Mouse (Mus musculus): ENCODE data around the gene Plekha4. TPM values are rescaled to one million over a fixed set of nuclear protein-coding genes. Genes with fewer than 3 reads are reported as not detected.

The Plekha4 gene
- total and polyA plus RNA-seq, 2 experiments from 2014 or later, result 1.6 to 2.1 TPM

- WGBS, result 0% methylated on average over 40 of the region's 42 CpGs
- ATAC-seq (ENCODE audit: low FRiP score), result peak; percentile 75
- no peaks in the 10 kb centered on the region for H3K36me3 ChIP-seq (ENCODE audit: insufficient read depth, low read length)
- no peaks in the 10 kb centered on the region for H3K27me3 ChIP-seq (ENCODE audit: insufficient read depth, low read length)
- H3K4me2 ChIP-seq (ENCODE audit: low read depth, low read length, poor library complexity, severe bottlenecking), result peak within 1 kb of the TSS; percentile 80
- peak; percentile 19; the same call in 1 of the 2 replicates for TF ChIP-seq CTCF (IDR thresholded peaks at IDR 0.05)
- H3K9ac ChIP-seq (replicated peaks; ENCODE audit: low read length, poor library complexity, severe bottlenecking), result peak within 1 kb of the TSS; percentile 90
- H3K4me3 ChIP-seq (ENCODE audit: low read depth, low read length), result peak within 1 kb of the TSS; percentile 66
- peak; percentile 78 for DNase-seq (ENCODE audit: low spot score)
- H3K27ac ChIP-seq (ENCODE audit: low read depth, low read length), result peak within 1 kb of the TSS; percentile 87
- H3K4me1 ChIP-seq (ENCODE audit: insufficient read depth, low read length), result peaks cover 6% of the 10 kb centered on the region; the same call in 1 of the 2 replicates
- H3K9me3 ChIP-seq (ENCODE audit: low read length), result no peaks in the 10 kb centered on the region
Observed at GRCm38 (mm10) chr7:45570103-45570741, 44.1 kb downstream of the Plekha4 start, which contains the start of gene Bcat2. TSS of gene Bcat2 (plus strand) at chr7:45570153.

DNA sequence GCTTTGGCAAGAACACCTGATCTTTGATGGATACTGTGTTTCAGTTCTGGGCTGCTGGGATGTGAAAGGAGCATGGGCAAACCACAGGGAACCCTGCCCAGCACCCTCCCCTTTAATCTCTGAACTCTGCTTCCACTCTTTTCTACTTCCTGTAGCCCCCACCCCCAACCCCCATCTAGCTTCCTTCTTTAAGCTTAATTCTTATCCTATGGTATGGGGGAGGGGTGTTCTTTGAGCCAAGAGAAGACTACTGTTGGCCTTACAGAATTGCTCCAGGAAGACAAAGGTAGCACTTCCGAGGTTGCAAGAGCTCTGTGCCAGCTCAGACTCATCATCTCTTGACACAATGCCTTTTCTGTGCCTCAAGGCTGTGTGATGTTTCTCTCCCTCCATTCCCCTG, 45.8 kb downstream of the Plekha4 start:
- ATAC-seq (ENCODE audit: low FRiP score) (no peak), DNase-seq (ENCODE audit: low spot score) (no peak)
- Histone ChIP-seq H3K27me3 (ENCODE audit: insufficient read depth, low read length) (no peaks in the 10 kb centered on the region), H3K27ac (ENCODE audit: low read depth, low read length) (no peak overlapping the region), H3K4me1 (ENCODE audit: insufficient read depth, low read length) (peaks cover 6% of the 10 kb centered on the region; the same call in 1 of the 2 replicates), H3K4me3 (ENCODE audit: low read depth, low read length) (no peak overlapping the region), H3K9me3 (ENCODE audit: low read length) (no peaks in the 10 kb centered on the region), H3K36me3 (ENCODE audit: insufficient read depth, low read length) (0 out of 2 replicates have a peak, but pooled peaks cover 5% of the 10 kb centered on the region), H3K9ac (replicated peaks; ENCODE audit: low read length, poor library complexity, severe bottlenecking) (no peak overlapping the region), H3K4me2 (ENCODE audit: low read depth, low read length, poor library complexity, severe bottlenecking) (no peak overlapping the region)
- WGBS, result 50% methylated on average over 1 of the region's 1 CpGs
- no peak for TF ChIP-seq CTCF (IDR thresholded peaks at IDR 0.05)

GRCm38 (mm10) chr7:45573954-45574353, 47.8 kb downstream of the Plekha4 start:
- H3K4me3 ChIP-seq (ENCODE audit: low read depth, low read length), result no peak overlapping the region
- H3K9ac ChIP-seq (replicated peaks; ENCODE audit: low read length, poor library complexity, severe bottlenecking), result no peak overlapping the region
- no peak overlapping the region for H3K27ac ChIP-seq (ENCODE audit: low read depth, low read length)
- peaks cover 2% of the 10 kb centered on the region; the same call in 1 of the 2 replicates for H3K4me1 ChIP-seq (ENCODE audit: insufficient read depth, low read length)
- H3K4me2 ChIP-seq (ENCODE audit: low read depth, low read length, poor library complexity, severe bottlenecking), result no peak overlapping the region
- no peaks in the 10 kb centered on the region for H3K9me3 ChIP-seq (ENCODE audit: low read length)
- 82% methylated on average over 8 of the region's 8 CpGs for WGBS
- H3K27me3 ChIP-seq (ENCODE audit: insufficient read depth, low read length), result no peaks in the 10 kb centered on the region
- DNase-seq (ENCODE audit: low spot score) (no peak), ATAC-seq (ENCODE audit: low FRiP score) (no peak)
- no peak for TF ChIP-seq CTCF (IDR thresholded peaks at IDR 0.05)
- H3K36me3 ChIP-seq (ENCODE audit: insufficient read depth, low read length), result 0 out of 2 replicates have a peak, but pooled peaks cover 5% of the 10 kb centered on the region

- Histone ChIP-seq H3K9ac (replicated peaks; ENCODE audit: low read length, poor library complexity, severe bottlenecking) (no peak overlapping the region), H3K4me1 (ENCODE audit: insufficient read depth, low read length) (peaks cover 2% of the 10 kb centered on the region; the same call in 1 of the 2 replicates), H3K27ac (ENCODE audit: low read depth, low read length) (no peak overlapping the region), H3K27me3 (ENCODE audit: insufficient read depth, low read length) (no peaks in the 10 kb centered on the region), H3K36me3 (ENCODE audit: insufficient read depth, low read length) (0 out of 2 replicates have a peak, but pooled peaks cover 5% of the 10 kb centered on the region), H3K4me2 (ENCODE audit: low read depth, low read length, poor library complexity, severe bottlenecking) (no peak overlapping the region), H3K4me3 (ENCODE audit: low read depth, low read length) (no peak overlapping the region), H3K9me3 (ENCODE audit: low read length) (no peaks in the 10 kb centered on the region)
- no peak for TF ChIP-seq CTCF (IDR thresholded peaks at IDR 0.05)
- WGBS, result 87% methylated on average over 15 of the region's 15 CpGs
- DNase-seq (ENCODE audit: low spot score), result no peak
- ATAC-seq (ENCODE audit: low FRiP score), result no peak
Observed at GRCm38 (mm10) chr7:45574472-45575379, 48.6 kb downstream of the Plekha4 start.

- Histone ChIP-seq H3K27ac (ENCODE audit: low read depth, low read length) (no peak overlapping the region), H3K9ac (replicated peaks; ENCODE audit: low read length, poor library complexity, severe bottlenecking) (no peak overlapping the region), H3K27me3 (ENCODE audit: insufficient read depth, low read length) (no peaks in the 10 kb centered on the region), H3K4me3 (ENCODE audit: low read depth, low read length) (no peak overlapping the region), H3K4me1 (ENCODE audit: insufficient read depth, low read length) (0 out of 2 replicates have a peak, but pooled peaks cover 3% of the 10 kb centered on the region), H3K9me3 (ENCODE audit: low read length) (no peaks in the 10 kb centered on the region), H3K36me3 (ENCODE audit: insufficient read depth, low read length) (peaks cover 9% of the 10 kb centered on the region; the same call in 1 of the 2 replicates), H3K4me2 (ENCODE audit: low read depth, low read length, poor library complexity, severe bottlenecking) (no peak overlapping the region)
- ATAC-seq (ENCODE audit: low FRiP score), result no peak
- 96% methylated on average over 6 of the region's 6 CpGs for WGBS
- TF ChIP-seq CTCF (IDR thresholded peaks at IDR 0.05), result no peak
- DNase-seq (ENCODE audit: low spot score), result no peak
Observed at GRCm38 (mm10) chr7:45585923-45586322, 59.8 kb downstream of the Plekha4 start.

All from midbrain, postnatal 0 days (tissue).